Mouse (Mus musculus) brain, embryonic 14.5 days (tissue): ENCODE results near the gene Dscaml1.

Source experiments
- CTCF ChIP-seq: fragments of 200-500 bp; IDR thresholded peaks from 2 replicates; pipeline ENCODE4 v1.5.1; 2012; ENCODE audit warnings: inconsistent platforms, mild to moderate bottlenecking, moderate library complexity, borderline replicate concordance; ENCODE audit not compliant: insufficient read depth, insufficient read length; ENCODE audit errors: extremely low read depth
- POLR2A ChIP-seq: fragments of 200-500 bp; IDR thresholded peaks from 2 replicates; pipeline ENCODE4 v1.6.1; 2012; ENCODE audit warnings: mild to moderate bottlenecking, inconsistent platforms, borderline replicate concordance; ENCODE audit not compliant: poor library complexity, insufficient read depth, insufficient read length, severe bottlenecking; ENCODE audit errors: extremely low read depth

GRCm38 (mm10) chr9:45524505-45524904 lies 98.1 kb downstream of the Dscaml1 start:
- TF ChIP-seq CTCF (no peak), POLR2A (no peak)
